Mouse (Mus musculus): Measurements from ENCODE around the gene Fam213a.

The Fam213a gene

DNA sequence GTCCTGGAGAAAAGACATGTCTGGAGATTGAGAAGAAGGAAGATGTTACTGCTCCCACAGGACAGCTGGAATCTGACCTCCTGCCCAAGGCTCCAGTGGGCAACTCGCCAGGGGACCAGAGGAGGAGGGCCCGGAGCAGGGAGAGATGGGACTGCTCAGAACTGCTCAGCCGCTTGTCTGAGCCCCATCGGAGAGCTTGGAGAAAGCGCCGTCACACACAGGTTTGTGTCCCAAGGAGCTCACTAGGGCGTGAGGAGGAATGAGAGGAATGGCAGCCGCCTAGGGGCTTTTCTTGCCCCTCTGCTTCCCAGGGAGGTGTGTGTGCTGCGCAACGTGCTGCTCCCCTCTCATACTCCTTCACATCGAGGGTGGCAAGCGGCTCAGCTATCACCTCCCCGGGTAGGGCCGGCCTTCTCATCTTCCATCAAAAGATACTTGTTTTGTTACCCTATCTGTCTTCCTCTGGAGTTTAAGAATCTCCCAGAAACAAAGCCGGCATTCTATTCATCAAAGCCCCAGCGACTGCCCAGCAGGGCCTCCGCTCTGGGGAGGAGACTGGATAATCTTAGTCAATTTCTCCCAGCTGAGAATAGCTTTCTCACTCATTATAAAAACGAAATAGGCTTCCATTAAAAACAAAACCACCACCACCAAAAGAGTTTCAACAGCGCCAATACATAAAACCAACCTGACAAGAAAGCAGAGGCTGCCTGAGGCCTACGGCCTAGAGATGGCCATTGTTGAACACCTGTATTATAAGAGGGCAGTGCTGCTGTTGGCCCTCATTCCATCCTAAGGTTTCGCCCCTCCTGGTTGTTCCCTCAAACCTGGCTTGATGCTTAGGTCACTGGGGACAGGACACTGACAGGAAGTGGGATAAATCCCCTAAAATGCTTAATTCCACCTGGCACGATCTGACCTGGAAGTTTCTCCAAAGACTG is 9.1 kb downstream of the Fam213a start:
- DNase-seq (ENCODE audit: low spot score in 2 of 2), result no peak

- no peak for DNase-seq (ENCODE audit: low spot score in 2 of 2)
Observed at GRCm38 (mm10) chr14:41001576-41001975, 12.0 kb downstream of the Fam213a start.

DNA sequence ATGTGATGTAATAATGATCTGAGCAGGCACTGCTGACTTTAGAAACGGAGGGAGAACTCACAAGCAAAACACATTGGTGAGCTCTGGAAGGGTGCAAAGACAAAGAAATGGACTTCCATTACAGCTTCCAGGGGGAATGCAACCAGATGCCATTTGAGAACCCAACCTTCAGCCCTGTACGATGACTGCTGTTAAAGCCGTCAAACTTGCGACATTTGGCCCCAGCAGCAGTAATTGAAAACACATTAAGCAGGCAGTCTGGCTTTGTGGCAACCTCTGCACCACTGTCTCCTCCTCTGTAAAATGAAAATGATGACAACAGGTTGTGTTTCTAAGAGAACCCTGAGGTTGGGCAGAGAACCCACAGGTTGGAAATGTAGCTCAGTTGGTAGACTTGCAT is 12.8 kb downstream of the Fam213a start:
- no peak for DNase-seq (ENCODE audit: low spot score in 2 of 2)

DNA sequence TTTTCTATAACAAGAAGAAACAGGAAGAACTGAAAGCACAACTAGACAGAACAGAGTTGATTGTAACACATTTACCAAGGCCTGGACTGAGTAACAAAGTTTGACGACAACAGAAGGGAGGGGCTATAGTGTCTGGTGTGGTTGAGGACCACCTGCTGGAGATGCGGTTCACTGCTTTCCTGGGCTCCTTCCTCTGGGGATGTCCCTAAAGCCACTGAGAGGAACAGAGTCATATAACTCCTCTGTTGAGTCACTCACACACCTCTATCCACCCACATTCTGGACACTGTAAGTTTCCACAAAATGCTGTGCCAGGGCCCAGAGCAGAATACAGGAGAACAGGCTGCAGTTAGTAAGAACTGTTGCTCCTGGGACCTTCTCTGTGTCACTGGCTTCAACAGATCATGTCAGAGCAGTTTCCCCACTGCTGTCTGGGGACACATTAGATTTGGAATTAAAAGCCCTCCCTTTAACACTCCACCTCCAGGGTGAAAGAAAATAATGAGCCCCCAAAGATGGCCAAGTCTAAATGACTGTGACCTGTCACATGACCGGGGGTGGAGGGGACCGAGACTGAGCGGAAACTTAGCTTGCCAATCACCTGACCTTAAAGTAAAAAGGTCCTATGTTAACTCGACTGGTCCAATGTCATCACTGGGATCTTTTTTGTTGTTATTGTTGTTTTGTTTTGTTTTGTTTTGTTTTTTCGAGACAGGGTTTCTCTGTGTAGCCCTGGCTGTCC is 13.5 kb downstream of the Fam213a start:
- peak in 1 of 2 experiments; percentile 48 for DNase-seq (ENCODE audit: low spot score in 2 of 2)

- DNase-seq (ENCODE audit: low spot score in 2 of 2), result no peak
Observed at GRCm38 (mm10) chr14:40996171-40996570, 17.4 kb downstream of the Fam213a start.

DNA sequence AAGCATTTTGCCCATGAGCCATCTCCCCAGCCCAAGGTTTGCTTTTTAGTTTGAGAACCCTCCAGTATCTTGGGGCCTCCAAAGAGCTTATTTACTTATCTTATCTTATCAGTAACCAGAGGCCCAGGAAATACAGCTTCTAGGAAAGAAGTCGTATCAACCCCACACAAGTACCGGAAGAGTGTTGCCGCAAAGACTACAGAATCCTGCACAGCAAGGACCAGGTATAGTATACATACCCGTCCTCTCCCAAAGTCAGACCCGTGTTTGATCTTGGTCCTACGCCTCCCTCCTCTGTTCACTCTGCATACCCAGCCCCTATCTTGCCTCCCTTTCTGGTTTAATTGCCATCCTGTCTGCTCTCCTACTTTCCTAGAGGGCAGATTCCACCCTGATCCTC is 21.1 kb downstream of the Fam213a start:
- no peak for DNase-seq (ENCODE audit: low spot score in 2 of 2)

- no peak for DNase-seq (ENCODE audit: low spot score in 2 of 2)
Observed at GRCm38 (mm10) chr14:40988780-40989179, 24.8 kb downstream of the Fam213a start.

- DNase-seq (ENCODE audit: low spot score in 2 of 2), result no peak
Observed at GRCm38 (mm10) chr14:40987184-40987583, 26.4 kb downstream of the Fam213a start.

- no peak for DNase-seq (ENCODE audit: low spot score in 2 of 2)
Observed at GRCm38 (mm10) chr14:40985635-40986034, 28.0 kb downstream of the Fam213a start.

GRCm38 (mm10) chr14:40979723-40980122 is 33.9 kb downstream of the Fam213a start:
- no peak for DNase-seq (ENCODE audit: low spot score in 2 of 2)

- DNase-seq (ENCODE audit: low spot score in 2 of 2), result peak in 1 of 2 experiments; percentile 39
Observed at GRCm38 (mm10) chr14:40979002-40979401, 34.6 kb downstream of the Fam213a start.

DNA sequence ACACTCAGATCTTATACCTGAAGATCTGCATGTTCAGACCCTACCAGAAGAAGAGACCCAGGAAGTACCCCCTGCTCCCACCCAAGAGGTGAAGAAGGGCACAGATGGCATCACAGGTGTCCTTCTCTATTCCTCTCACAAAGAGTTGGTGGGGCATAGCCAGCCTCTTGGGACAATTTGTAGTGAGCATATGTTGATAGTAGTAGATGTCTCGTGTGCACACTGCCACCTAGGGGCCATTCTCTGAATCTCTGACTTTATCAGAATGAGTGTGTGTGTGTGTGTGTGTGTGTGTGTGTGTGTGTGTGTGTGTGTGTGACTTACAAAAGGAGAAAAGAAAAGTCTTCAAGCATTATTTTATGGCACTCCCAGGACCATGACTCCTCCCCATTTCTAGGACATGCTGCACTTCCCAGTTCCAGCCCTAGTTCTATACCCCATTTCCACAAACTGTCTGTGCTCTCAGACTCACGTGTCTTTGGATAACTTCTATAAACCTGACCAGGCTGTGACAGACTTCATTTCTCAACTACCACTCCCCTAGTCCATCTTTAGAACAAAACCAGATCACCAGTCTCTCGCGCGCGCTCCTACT is 38.4 kb downstream of the Fam213a start:
- DNase-seq (ENCODE audit: low spot score in 2 of 2), result peak; percentile 69 to 84

- DNase-seq (ENCODE audit: low spot score in 2 of 2), result no peak
Observed at GRCm38 (mm10) chr14:40968051-40968450, 45.5 kb downstream of the Fam213a start.

GRCm38 (mm10) chr14:40967598-40967900 is 46.0 kb downstream of the Fam213a start:
- no peak for DNase-seq (ENCODE audit: low spot score in 2 of 2)

- peak; percentile 99 for DNase-seq (ENCODE audit: low spot score in 2 of 2)
Observed at GRCm38 (mm10) chr14:40966862-40967597, 46.6 kb downstream of the Fam213a start.

DNA sequence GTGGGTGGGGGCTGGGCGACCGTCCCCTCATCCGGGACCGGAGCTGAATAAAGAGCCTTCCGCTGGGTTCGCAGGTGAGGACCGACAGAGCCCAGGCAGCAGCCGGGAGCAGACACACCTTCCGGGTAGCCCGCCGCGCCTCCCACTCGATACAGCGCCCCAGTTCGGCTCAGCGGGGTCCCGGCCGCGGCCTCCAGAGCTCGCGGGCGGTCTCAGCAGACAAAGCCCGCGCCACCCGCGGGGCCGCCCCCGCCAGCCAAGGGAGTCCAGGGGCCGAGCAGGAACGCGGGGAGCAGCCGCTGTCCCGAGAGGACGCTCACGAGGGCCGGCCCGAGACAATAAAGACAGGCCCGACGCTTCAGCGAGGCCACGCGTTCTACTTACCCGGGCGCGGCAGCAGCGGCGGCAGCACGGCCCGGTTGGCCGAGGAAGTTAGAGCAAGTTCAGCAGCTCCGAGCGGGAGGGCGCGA is 47.2 kb downstream of the Fam213a start, which contains the start of gene Tspan14:
TSS of gene Tspan14 (minus strand) at position 416 of the 470 bp plus-strand sequence.
- no peak for DNase-seq (ENCODE audit: low spot score in 2 of 2)

- DNase-seq (ENCODE audit: low spot score in 2 of 2), result peak in 1 of 2 experiments; percentile 73
Observed at GRCm38 (mm10) chr14:40965507-40966356, 47.9 kb downstream of the Fam213a start.

DNA sequence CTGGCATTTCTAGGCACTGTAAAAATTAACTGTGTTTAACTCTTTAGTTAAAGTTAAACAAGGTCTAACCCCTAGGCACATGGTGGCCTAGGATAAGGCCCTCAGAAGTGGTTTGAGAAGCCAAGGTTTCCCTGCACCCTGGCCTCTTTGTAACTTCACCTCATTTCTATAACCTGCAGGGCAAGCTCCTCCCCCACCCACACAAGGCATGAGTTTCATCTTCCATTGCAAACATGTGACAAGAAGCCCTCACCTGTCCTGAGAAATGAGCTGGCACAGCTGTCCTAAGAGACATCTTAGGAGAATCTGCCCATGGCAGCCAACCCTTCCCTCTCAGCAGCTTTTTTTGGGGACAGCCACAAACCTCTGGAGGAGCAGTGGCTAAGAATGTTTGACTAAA is 48.7 kb downstream of the Fam213a start:
- no peak for DNase-seq (ENCODE audit: low spot score in 2 of 2)

DNA sequence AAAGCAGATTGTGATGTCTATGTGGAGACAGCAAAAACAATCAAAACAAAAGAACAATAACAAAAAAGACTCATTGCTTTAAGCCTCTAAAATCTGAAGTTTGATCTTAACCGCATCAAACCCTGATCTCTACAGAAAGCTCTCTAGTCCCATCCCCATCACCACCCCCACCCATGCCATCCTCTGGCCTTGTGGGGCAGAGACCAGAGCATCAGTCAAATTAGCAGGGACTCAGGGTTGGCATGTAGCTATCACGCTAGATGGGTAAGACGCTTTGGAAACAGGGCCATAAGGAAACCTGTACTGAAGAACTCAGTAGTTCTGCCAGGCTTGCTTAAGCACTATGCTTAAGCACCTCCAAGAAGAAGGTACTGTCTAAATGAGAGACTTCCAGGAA is 49.4 kb downstream of the Fam213a start:
- DNase-seq (ENCODE audit: low spot score in 2 of 2), result no peak

GRCm38 (mm10) chr14:40963501-40964213 is 49.9 kb downstream of the Fam213a start:
- DNase-seq (ENCODE audit: low spot score in 2 of 2), result no peak

Measured in spleen, postnatal 4 days (tissue).